Mouse (Mus musculus): ENCODE data around the gene Derl3.

DNA sequence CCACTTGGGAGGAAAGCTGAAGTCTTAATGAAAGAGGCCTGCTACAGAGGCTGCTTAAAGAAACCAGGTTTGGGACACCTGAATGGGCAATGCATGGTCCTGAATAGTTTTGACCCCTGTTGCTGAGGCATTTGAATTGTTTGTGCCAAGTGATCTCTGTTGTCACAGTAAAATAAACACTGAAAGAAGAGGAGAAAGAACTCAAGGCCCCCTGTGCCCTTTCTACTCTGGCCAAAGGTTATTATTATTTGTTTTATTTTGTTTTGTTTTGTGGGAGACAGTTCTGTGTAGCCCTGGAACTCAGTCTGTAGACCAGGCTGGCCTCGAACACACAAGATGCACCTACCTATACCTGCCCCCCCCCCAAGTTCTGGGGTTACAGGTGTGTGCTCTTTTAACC is 41.8 kb downstream of the Derl3 start:
- TF ChIP-seq BHLHE40 (IDR thresholded peaks at IDR 0.05; ENCODE audit: low read depth, low read length), result no peak
- TF ChIP-seq CTCF (conservative IDR thresholded peaks at IDR 0.05 in 1 of 2, IDR thresholded peaks at IDR 0.05 in 1 of 2; ENCODE audit: low read depth in 2 of 2, low read length in 2 of 2), result no peak
- no peak for TF ChIP-seq RAD21 (IDR thresholded peaks at IDR 0.05; ENCODE audit: low read depth, low read length)
- TF ChIP-seq HCFC1 (IDR thresholded peaks at IDR 0.05; ENCODE audit: low read depth, low read length), result no peak
- no peak for TF ChIP-seq POLR2A (IDR thresholded peaks at IDR 0.05; ENCODE audit: low read depth, low read length)
- TF ChIP-seq EP300 (IDR thresholded peaks at IDR 0.05; ENCODE audit: low read length), result no peak
- TF ChIP-seq MYC (IDR thresholded peaks at IDR 0.05; ENCODE audit: low read depth, low read length), result no peak

Data from CH12.LX (cell line).